16 mouse cellular contexts compared by ENCODE assay signal in genomic region chr9:73751344-73751743, GRCm38 (mm10).
"Had no signal": no experiment of that assay in that cellular context is flagged by ENCODE, and none has a peak within 500 bp of the region (broad histone marks: within the 10 kb centered on the region; RNA-seq: fewer than 3 reads in every experiment).

No protein-coding gene starts in this region.

- H3K27me3 ChIP-seq: limb, embryonic 12.5 days; liver, embryonic 13.5 days; lung, embryonic 15.5 days; megakaryocyte, embryonic 14.5 days; stomach, embryonic 15.5 days had no signal

- H3K9me3 ChIP-seq: limb, embryonic 12.5 days; liver, embryonic 13.5 days; lung, embryonic 15.5 days; stomach, embryonic 15.5 days had no signal

- DNase-seq: kidney, postnatal 25 days; liver; liver, embryonic 13.5 days; liver, postnatal 0 days; lung, postnatal 14 days; right cerebral cortex, postnatal 14 days; thymus, adult 2 months; thymus, postnatal 25 days had no signal

- H3K36me3 ChIP-seq: limb, embryonic 12.5 days; liver, embryonic 13.5 days; lung, embryonic 15.5 days; stomach, embryonic 15.5 days had no signal

- H3K4me3 ChIP-seq: left cerebral cortex, adult 2 months; limb, embryonic 12.5 days; liver, embryonic 13.5 days; lung, embryonic 15.5 days; megakaryocyte, embryonic 14.5 days; stomach, embryonic 15.5 days had no signal

- ATAC-seq: liver, postnatal 0 days; midbrain, embryonic 16.5 days had no signal

- H3K4me1 ChIP-seq: limb, embryonic 12.5 days; liver, embryonic 13.5 days; lung, embryonic 15.5 days; stomach, embryonic 15.5 days had no signal

- H3K27ac ChIP-seq: left cerebral cortex, adult 2 months; limb, embryonic 12.5 days; liver, embryonic 13.5 days; lung, embryonic 15.5 days; macrophage; stomach, embryonic 15.5 days had no signal

- H3K9ac ChIP-seq: limb, embryonic 12.5 days; liver, embryonic 13.5 days; liver, postnatal 0 days; lung, embryonic 15.5 days; stomach, embryonic 15.5 days had no signal

- H3K4me2 ChIP-seq: limb, embryonic 12.5 days; liver, embryonic 13.5 days; lung, embryonic 15.5 days; midbrain, embryonic 11.5 days; stomach, embryonic 15.5 days had no signal
